Mouse (Mus musculus) retina, postnatal 7 days (tissue): Measurements from ENCODE around the gene Asic2.

Experiments used
- DNase-seq: peaks from one replicate; pipeline ENCODE4 v3.0.0-alpha.2; 2012; ENCODE audit warnings: low read depth, low spot score

The Asic2 gene

GRCm38 (mm10) chr11:81454921-81455320 lies 513.3 kb downstream of the Asic2 start:
- DNase-seq, result no peak

GRCm38 (mm10) chr11:81454111-81454510 lies 514.1 kb downstream of the Asic2 start:
- no peak for DNase-seq

- no peak for DNase-seq
These were observed 519.0 kb downstream of the Asic2 start for GRCm38 (mm10) chr11:81449271-81449705.

- DNase-seq, result no peak
These were observed 521.9 kb downstream of the Asic2 start for GRCm38 (mm10) chr11:81446347-81446746.

- no peak for DNase-seq
These were observed 541.4 kb downstream of the Asic2 start for GRCm38 (mm10) chr11:81426857-81427256.

- no peak for DNase-seq
These were observed 549.1 kb downstream of the Asic2 start for GRCm38 (mm10) chr11:81419112-81419511.

- no peak for DNase-seq
These were observed 550.2 kb downstream of the Asic2 start for GRCm38 (mm10) chr11:81418027-81418426.

- no peak for DNase-seq
These were observed 551.9 kb downstream of the Asic2 start for GRCm38 (mm10) chr11:81416319-81416718.

- no peak for DNase-seq
These were observed 553.7 kb downstream of the Asic2 start for GRCm38 (mm10) chr11:81414596-81414995.

GRCm38 (mm10) chr11:81411251-81411650 lies 557.0 kb downstream of the Asic2 start:
- DNase-seq, result no peak

GRCm38 (mm10) chr11:81405951-81406350 lies 562.3 kb downstream of the Asic2 start:
- DNase-seq, result no peak

- no peak for DNase-seq
These were observed 566.0 kb downstream of the Asic2 start for GRCm38 (mm10) chr11:81402263-81402662.

GRCm38 (mm10) chr11:81392855-81393254 lies 575.4 kb downstream of the Asic2 start:
- no peak for DNase-seq

- DNase-seq, result no peak
These were observed 582.1 kb downstream of the Asic2 start for GRCm38 (mm10) chr11:81386185-81386584.

- no peak for DNase-seq
These were observed 582.7 kb downstream of the Asic2 start for GRCm38 (mm10) chr11:81385547-81385946.

- DNase-seq, result peak; percentile 49
These were observed 593.4 kb downstream of the Asic2 start for GRCm38 (mm10) chr11:81374841-81375240.

- no peak for DNase-seq
These were observed 594.1 kb downstream of the Asic2 start for GRCm38 (mm10) chr11:81374003-81374710.

- no peak for DNase-seq
These were observed 596.7 kb downstream of the Asic2 start for GRCm38 (mm10) chr11:81371545-81371944.

GRCm38 (mm10) chr11:81370426-81370810 lies 597.8 kb downstream of the Asic2 start:
- no peak for DNase-seq

GRCm38 (mm10) chr11:81369497-81370425 lies 598.5 kb downstream of the Asic2 start:
- DNase-seq, result no peak

GRCm38 (mm10) chr11:81364442-81364841 lies 603.8 kb downstream of the Asic2 start:
- DNase-seq, result no peak

GRCm38 (mm10) chr11:81362461-81362860 lies 605.8 kb downstream of the Asic2 start:
- no peak for DNase-seq

GRCm38 (mm10) chr11:81361040-81361439 lies 607.2 kb downstream of the Asic2 start:
- no peak for DNase-seq
